Mouse (Mus musculus) T-cell, adult 2 months (primary cell): ENCODE data around the gene Osbpl3.

Experiments
- DNase-seq: peaks from one replicate; pipeline ENCODE4 v3.0.0; 2022; ENCODE audit warnings: low spot score

The Osbpl3 gene

DNA sequence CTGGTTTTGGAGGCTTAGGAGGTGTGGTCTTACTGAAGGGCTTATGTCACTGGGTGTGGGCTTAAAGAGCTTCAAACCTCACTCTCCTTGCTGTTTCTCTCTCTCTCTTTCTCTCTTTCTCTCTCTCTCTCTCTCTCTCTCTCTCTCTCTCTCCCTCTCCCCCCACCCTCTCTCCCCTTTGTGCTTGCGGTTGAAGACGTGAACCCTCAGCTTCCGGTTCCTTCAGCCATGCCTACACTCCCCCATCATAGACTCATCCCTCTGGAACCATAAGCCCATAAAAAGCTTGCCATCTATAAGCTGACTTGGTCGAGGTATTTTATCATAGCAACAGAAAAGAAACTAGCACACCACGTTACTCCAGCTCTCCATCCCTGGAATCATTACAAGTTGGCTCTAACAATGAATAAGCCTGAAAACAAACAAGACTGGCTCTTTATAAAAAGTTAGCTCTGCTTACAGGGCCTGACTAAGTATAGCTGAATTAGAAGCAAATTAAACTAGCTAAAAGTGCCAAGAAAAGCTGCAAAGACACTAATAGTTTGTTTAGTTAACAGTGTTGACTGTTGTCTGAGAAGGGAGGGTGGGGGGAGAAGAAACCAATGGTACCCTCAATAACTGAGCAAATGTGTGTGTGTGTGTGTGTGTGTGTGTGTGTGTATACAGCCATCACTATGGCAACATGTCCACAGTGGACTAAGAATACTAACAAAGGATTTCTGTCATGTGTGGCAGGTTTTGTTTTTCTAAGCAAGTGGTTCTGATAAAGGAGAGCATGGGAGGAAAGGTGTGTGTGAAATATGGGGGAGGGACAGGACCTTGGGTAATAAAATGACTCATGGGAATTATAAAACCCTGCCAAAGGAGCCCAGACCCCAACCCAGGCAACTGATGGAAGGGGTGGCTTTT, 83.2 kb downstream of the Osbpl3 start:
- DNase-seq: no peak

DNA sequence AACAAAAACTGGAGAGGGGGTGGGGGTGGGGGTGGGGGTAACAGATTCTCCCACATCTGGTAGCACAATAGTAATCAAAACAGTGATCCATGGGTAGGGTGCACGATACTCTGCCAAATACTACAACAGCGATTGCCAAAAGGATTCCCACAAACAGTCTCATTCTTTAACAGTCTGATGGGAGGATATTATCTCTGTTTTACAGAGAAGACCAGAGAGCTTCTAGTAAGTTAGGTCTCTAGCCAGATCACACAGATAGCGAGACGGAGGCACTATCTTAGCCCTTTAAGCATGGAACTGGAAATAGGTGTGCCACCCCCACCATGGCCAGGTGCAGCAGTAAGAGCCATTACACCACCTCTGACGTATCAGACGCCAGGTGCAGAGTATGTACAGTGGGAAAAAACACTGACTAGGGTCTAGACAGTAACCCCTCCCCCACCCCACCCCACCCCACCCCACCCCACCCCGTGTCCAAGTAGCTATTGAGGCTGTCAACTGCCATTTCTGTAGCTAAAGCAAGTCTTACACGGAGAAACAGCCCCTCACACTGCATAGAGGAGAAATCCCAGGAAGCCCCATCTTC, 84.4 kb downstream of the Osbpl3 start:
- DNase-seq: no peak

DNA sequence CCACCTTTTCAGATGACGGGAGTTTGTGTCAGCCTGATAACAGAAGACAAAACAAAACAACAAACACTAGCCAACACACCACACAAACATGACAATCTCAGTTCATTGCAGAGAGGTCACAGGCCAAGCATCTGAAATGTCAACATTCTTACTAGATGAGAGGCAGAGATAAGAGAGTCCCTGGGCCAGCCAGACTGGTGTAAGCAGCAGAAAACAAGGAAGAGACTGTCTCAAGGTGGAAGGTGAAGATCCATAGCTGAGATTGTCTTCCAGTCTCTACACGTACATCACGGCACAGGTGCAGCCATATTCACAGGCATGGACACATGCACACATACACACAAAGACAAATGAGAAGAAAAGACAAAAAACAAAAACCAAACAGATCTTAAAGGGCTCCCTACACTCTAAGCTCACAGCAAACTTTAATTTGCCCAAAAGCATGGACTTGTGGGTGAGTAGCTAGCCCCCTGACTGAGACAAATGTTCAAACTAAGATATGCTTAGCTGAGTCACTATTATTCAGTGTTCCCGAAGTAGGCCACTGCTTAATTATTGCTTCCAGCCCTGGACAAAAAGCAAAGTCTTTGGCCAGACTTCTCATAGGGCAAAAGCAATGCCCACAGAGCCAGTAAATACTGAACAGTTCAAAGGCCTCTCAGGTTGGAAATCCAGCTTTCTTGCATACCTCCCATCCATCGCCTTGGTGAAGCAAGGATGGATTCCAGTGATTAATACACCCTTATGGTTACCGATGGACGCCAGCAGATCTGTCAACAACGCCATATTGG, 87.3 kb downstream of the Osbpl3 start:
- DNase-seq: no peak

DNA sequence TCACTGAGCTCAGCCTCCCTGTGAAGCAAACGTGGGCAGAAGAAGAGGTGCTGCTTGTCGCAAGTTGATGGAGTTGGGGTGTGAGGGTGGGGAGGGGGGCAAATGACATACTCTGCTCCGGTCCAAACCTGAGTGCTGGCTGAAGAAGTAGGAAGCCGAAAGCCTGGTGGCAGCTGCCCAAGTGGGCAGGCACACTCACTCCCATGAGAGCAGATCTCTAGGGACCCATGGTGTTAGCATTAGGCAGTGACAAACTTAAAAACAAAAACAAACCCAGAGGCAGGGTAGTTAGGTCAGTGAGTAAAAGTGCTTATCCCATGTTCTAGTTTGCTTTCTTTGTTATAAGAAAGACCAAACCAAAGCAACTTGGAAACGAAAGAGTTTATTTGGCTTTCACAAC, 88.2 kb downstream of the Osbpl3 start:
- no peak for DNase-seq

DNA sequence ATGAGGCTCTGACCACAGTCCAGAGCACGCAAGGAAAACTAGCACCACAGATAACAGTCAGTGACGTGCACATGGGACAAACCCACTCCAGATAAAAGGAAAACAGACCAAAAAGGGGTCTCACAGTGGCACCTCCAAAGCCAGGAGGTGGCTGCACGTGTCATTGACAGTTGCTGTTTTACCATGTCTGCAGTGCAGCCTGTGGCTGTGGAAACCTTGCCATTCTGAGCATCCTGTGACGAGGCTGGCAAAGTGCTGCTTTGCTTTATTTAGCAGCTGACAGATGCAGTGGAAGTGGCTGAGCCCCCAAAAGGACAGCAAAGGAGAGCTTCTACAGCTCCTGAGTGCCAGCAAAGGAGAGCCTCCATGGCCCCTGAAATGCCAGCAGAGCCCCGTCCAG, 89.3 kb downstream of the Osbpl3 start:
- DNase-seq: no peak

- DNase-seq: no peak
Observed at GRCm38 (mm10) chr6:50366319-50366718, 89.7 kb downstream of the Osbpl3 start.

DNA sequence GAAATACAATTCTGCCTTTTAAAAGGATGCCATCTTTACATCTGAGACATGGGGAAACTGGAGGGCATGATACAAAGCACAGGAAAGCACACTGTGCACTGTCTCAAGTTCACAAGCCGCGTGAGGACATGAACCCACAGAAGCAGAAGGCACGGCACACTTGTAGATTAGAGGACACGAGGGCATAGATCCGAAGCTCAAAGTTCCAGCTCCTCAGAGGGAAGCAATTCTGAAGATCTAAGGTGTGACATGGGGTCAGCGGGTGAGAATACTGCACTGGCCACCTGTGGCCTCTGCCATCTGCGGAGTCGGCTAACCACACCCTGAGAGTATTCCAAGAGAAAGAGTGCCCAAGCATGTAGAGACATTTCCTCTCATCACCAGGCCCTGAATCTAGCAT, 91.6 kb downstream of the Osbpl3 start:
- no peak for DNase-seq

DNA sequence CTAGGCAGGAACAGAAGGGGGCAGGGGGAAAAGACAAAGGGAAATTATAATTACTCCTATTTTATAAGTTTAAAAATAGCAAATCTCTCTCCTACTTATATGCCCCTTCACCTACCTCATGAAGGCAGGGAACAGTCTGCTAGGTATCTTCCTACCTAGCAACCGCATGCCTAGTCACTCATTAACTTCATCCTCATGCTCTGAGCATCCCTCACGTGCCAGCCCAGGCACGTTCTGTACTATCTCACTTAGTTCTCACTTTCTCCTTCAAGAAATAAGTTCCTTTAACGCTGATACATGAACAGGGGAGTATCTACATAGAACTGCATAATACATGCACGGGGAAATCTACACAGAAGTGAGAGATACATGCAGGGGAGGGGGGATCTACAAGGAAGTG, 92.6 kb downstream of the Osbpl3 start:
- DNase-seq: no peak

- no peak for DNase-seq
Observed at GRCm38 (mm10) chr6:50362704-50363261, 93.2 kb downstream of the Osbpl3 start.

GRCm38 (mm10) chr6:50362196-50362595, 93.8 kb downstream of the Osbpl3 start:
- no peak for DNase-seq

DNA sequence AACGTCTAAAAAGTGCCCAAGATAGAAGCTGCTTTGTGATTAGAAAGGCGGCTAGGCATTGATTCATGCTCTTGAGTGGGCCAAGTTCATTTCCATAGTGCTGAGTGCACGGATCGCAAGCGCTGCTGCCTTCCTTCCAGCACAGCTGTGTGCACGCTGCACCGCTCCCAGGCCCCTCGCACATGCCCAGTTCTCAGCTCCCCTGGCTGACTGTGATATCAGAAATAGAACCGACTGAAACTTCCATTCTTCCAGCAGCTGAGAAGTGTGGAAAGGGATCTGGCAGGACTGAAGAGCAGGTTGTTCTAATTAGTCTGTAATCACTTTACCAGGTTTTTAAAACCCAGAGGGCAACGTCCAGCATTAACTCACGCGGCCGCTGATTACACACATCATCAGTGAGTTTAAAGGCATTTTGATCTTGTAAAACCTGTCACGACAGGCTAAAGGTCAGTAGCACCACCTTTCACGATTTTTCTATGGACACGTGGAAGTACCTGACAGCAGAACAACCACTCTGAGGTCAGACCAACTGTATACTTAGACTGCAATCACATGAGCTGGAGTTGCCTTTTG, 97.8 kb downstream of the Osbpl3 start:
- DNase-seq: no peak

DNA sequence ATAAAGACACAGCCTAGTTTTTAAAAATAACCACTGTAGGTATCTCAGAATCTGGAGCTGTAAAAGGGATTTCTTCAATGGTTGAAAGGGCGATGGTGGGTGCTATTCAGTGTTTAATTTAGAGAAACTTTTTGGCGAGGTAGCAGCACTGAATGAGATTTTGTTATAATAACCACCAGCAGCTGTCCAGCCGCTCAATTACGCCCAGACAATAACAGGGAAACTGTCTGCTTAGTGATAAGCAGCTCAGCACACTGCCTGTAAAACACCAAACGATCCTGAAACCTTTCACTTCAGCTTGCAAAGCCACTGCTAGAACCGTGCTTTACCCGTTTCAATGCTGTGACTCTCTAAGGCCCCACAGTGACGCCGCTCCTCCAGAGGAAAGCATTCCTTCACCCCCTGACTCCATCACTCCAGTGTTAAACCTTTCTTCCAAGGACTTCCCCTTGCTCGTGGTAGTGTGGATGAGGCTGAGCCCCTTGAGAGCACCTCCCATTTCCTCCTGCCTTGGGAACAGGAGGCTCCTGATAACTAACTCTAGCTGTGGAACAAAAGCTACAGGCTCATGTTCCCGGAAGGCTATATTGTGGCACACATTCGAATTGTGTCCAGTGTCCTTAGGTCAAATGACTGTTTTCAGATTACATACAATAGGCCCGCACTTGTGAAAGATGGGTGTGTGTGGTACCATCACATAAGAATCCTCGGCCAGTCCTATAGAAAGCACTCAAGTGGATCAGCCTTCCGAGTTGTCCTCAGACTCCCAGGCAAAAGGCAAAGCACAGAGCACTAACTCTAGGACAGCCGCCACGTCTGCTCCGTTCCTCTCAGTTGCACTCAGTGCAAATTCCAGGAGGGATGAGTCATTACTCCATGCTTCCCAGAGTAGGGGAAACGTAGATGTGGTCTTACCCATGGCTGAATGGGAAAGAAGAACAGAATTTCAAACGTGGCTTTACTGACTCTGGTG, 101.0 kb downstream of the Osbpl3 start:
- DNase-seq: no peak

DNA sequence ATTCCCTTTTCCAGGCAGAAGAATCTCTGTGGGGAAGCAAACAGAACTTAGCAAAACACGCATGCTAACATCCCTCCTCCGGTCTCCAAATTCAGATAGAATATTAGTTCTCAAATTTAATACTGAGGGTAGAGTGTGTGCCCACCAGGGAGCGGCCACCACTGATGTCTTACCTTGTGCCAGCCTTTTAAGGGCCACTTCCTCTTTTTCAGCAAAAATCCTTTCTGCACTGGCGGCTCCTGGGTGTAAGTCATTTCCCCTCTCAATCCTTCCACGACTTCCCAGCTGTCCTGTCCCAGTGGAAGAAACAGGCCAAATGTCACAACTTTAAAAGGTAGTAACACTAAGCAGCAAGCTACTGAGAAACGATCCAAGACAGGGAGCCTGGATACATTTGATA, 103.2 kb downstream of the Osbpl3 start:
- no peak for DNase-seq

DNA sequence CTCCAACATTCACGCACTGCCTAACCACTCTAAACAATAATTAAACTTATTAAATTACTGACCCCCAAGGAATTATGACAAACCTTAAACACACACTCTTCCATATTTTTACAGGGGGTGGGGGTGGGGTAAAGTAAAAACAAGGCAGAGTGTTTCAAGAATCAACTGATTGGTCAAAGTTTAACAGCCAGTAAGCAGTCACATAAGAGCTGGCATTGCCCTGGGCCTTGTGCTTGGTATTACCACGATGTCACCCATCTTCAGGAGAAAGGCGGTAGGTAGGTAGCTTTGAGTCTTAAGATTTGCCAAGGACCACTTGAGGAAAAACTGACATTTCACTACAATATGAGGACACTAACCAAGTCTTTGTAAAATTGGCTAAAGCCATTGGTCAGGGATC, 105.1 kb downstream of the Osbpl3 start:
- DNase-seq: no peak

DNA sequence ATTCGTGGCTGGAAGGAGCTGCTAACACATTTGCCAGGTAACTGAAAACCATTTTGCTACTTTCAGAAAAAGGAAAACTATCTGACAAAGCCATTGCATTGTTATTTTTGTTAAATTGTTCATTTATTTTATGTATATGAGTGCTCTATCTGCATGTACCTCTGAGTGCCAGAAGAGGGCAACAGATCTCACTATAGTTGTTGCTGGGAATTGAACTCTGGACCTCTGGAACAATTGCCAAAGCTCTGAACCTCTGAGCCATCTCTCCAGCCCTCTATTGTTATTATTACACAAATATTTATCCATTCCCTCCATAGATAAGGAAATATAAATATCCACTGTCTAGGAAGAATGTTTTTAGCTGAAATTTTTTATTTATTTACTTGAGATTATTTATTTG, 107.4 kb downstream of the Osbpl3 start:
- DNase-seq: no peak

- DNase-seq: no peak
Observed at GRCm38 (mm10) chr6:50346204-50346603, 109.8 kb downstream of the Osbpl3 start.

DNA sequence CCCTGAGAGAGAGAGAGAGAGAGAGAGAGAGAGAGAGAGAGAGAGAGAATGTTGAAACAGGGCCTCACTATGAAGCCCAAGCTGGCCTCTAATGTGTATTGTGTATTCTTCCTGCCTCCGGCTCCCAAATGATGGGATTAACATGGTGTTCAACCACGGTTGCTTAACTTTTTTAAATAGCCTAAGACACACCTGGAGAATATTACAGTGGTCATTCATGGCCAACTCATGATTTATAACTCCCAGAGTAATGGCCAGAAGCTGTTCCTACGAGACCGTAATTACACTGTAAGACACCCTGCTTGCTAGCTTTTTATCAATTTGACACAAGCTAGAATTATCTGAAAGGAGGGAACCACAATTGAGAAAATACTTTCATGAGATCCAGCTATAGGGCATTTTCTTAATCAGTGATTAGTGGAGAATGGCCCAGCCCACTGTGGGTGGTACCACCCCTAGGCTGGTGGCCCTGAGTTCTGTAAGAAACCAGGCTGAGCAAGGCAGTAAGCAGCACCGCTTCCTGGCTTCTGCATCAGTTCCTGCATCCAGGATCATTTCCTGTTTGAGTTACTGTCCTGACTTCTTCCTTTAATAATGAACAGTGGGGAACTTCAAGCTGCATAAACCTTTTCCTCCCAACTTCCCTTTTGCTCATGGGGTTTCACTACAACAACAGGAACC, 115.6 kb downstream of the Osbpl3 start:
- no peak for DNase-seq

DNA sequence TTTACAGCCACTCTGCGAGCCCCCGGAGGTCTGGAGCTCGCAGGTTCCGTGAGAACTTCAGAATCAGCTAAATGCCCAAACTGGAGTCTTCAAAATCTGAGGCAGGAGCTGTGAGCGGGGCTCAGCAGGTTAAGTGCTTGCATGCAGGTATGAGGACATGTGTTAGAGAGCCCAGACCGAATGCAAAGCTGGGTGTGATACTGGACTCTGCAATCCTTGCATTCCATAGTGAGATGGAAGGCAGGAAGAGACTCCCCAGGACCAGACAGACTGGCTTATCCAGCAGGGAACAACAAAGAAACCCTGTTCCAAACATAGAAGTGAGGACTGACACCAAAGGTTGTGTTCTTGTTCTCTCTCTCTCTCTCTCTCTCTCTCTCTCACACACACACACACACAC, 118.6 kb downstream of the Osbpl3 start:
- DNase-seq: no peak

GRCm38 (mm10) chr6:50336376-50336775, 119.6 kb downstream of the Osbpl3 start:
- no peak for DNase-seq
